Mouse (Mus musculus): ENCODE data around the gene Mrps12. TPM values are rescaled to one million over a fixed set of nuclear protein-coding genes. Genes with fewer than 3 reads are reported as not detected.

Mrps12 gene
- total and polyA plus RNA-seq, 2 experiments, result 70.3 to 98.0 TPM

- H3K4me3 ChIP-seq (ENCODE audit: insufficient read depth, low read depth, low read length), result no peak overlapping the region
- H3K9ac ChIP-seq (ENCODE audit: low read depth, low read length), result no peak overlapping the region
- peaks cover 7% of the 10 kb centered on the region; the same call in 1 of the 2 replicates for H3K79me2 ChIP-seq (ENCODE audit: control insufficient read depth, insufficient read depth, low read length)
- H3K27ac ChIP-seq (replicated peaks; ENCODE audit: insufficient read depth, low read depth, low read length), result no peak overlapping the region
- TF ChIP-seq POLR2A (IDR thresholded peaks at IDR 0.05; ENCODE audit: extremely low read depth, insufficient read depth, low read length) (no peak), CTCF (IDR thresholded peaks at IDR 0.05; ENCODE audit: low read depth, low read length) (no peak)
- 0 out of 2 replicates have a peak, but pooled peaks cover 3% of the 10 kb centered on the region for H3K36me3 ChIP-seq (ENCODE audit: control insufficient read depth, insufficient read depth, low read length)
- H3K4me1 ChIP-seq (ENCODE audit: control insufficient read depth, insufficient read depth, low read length), result peaks cover 8% of the 10 kb centered on the region
- no peaks in the 10 kb centered on the region for H3K27me3 ChIP-seq (ENCODE audit: control insufficient read depth, insufficient read depth, low read length)
- WGBS, result 94% methylated on average over 12 of the region's 12 CpGs
- no peak for DNase-seq (ENCODE audit: extremely low read depth, low read depth, low spot score)
These were observed 32.5 kb upstream of the Mrps12 start for GRCm38 (mm10) chr7:28774164-28774563.

DNA sequence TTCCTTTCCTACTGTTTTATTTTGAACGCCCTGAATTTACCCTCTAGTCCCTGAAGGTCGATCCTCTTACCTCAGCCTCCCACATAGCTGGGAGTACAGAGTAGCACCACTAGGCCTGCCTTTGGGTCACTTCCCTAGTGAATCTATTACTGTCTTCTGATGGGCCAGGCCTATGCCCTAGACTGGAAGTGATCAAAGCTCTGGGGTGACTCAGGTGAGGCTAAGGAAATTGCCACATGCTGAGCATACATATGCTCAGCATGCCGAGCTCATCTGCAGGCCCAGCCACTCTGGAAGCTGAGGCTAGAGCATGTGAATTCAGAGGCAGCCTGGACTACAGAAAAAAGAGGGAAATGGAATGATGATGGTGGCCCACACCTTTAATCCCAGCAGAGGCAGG is 31.5 kb upstream of the Mrps12 start:
- Histone ChIP-seq H3K9ac (ENCODE audit: low read depth, low read length) (no peak overlapping the region), H3K27ac (replicated peaks; ENCODE audit: insufficient read depth, low read depth, low read length) (no peak overlapping the region), H3K36me3 (ENCODE audit: control insufficient read depth, insufficient read depth, low read length) (0 out of 2 replicates have a peak, but pooled peaks cover 3% of the 10 kb centered on the region), H3K4me3 (ENCODE audit: insufficient read depth, low read depth, low read length) (no peak overlapping the region), H3K27me3 (ENCODE audit: control insufficient read depth, insufficient read depth, low read length) (no peaks in the 10 kb centered on the region), H3K79me2 (ENCODE audit: control insufficient read depth, insufficient read depth, low read length) (peaks cover 7% of the 10 kb centered on the region; the same call in 1 of the 2 replicates), H3K4me1 (ENCODE audit: control insufficient read depth, insufficient read depth, low read length) (peaks cover 5% of the 10 kb centered on the region; the same call in 1 of the 2 replicates)
- WGBS, result 85% methylated on average over 3 of the region's 3 CpGs
- TF ChIP-seq CTCF (IDR thresholded peaks at IDR 0.05; ENCODE audit: low read depth, low read length), result no peak
- TF ChIP-seq POLR2A (IDR thresholded peaks at IDR 0.05; ENCODE audit: extremely low read depth, insufficient read depth, low read length), result no peak
- DNase-seq (ENCODE audit: extremely low read depth, low read depth, low spot score), result no peak

- no peak for DNase-seq (ENCODE audit: extremely low read depth, low read depth, low spot score)
- Histone ChIP-seq H3K36me3 (ENCODE audit: control insufficient read depth, insufficient read depth, low read length) (0 out of 2 replicates have a peak, but pooled peaks cover 3% of the 10 kb centered on the region), H3K79me2 (ENCODE audit: control insufficient read depth, insufficient read depth, low read length) (peaks cover 18% of the 10 kb centered on the region; the same call in 1 of the 2 replicates), H3K4me3 (ENCODE audit: insufficient read depth, low read depth, low read length) (no peak overlapping the region), H3K9ac (ENCODE audit: low read depth, low read length) (no peak overlapping the region), H3K27ac (replicated peaks; ENCODE audit: insufficient read depth, low read depth, low read length) (no peak overlapping the region), H3K4me1 (ENCODE audit: control insufficient read depth, insufficient read depth, low read length) (peaks cover 10% of the 10 kb centered on the region), H3K27me3 (ENCODE audit: control insufficient read depth, insufficient read depth, low read length) (no peaks in the 10 kb centered on the region)
- 89% methylated on average over 11 of the region's 11 CpGs for WGBS
- TF ChIP-seq POLR2A (IDR thresholded peaks at IDR 0.05; ENCODE audit: extremely low read depth, insufficient read depth, low read length) (no peak), CTCF (IDR thresholded peaks at IDR 0.05; ENCODE audit: low read depth, low read length) (no peak)
These were observed 30.2 kb upstream of the Mrps12 start for GRCm38 (mm10) chr7:28771867-28772266.

DNA sequence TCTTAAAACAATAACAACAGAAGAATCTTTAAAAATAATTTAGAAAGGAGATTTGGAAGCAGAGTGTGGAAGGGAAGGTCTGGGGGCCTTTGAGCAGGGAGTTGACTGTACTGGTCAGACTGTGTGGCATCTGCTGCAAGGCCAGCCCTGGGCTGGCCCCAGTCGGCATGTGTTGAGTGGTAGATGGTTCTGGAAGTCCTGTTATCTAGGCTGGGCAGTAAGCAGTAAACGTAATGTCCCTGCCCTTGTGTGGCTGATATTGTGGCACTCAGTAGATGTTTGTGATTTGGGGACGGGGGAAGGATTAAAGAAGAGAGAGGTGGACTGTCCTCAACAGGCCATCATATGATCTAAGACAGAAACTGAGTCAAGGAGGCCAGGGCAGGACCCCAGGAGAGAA is 28.7 kb upstream of the Mrps12 start:
- H3K36me3 ChIP-seq (ENCODE audit: control insufficient read depth, insufficient read depth, low read length), result 0 out of 2 replicates have a peak, but pooled peaks cover 3% of the 10 kb centered on the region
- H3K27me3 ChIP-seq (ENCODE audit: control insufficient read depth, insufficient read depth, low read length), result no peaks in the 10 kb centered on the region
- H3K4me1 ChIP-seq (ENCODE audit: control insufficient read depth, insufficient read depth, low read length), result peaks cover 9% of the 10 kb centered on the region
- no peak overlapping the region for H3K4me3 ChIP-seq (ENCODE audit: insufficient read depth, low read depth, low read length)
- H3K79me2 ChIP-seq (ENCODE audit: control insufficient read depth, insufficient read depth, low read length), result peaks cover 30% of the 10 kb centered on the region; the same call in 1 of the 2 replicates
- DNase-seq (ENCODE audit: extremely low read depth, low read depth, low spot score), result no peak
- no peak for TF ChIP-seq POLR2A (IDR thresholded peaks at IDR 0.05; ENCODE audit: extremely low read depth, insufficient read depth, low read length)
- TF ChIP-seq CTCF (IDR thresholded peaks at IDR 0.05; ENCODE audit: low read depth, low read length), result no peak
- WGBS, result 89% methylated on average over 3 of the region's 3 CpGs
- no peak overlapping the region for H3K9ac ChIP-seq (ENCODE audit: low read depth, low read length)
- no peak overlapping the region for H3K27ac ChIP-seq (replicated peaks; ENCODE audit: insufficient read depth, low read depth, low read length)

GRCm38 (mm10) chr7:28769414-28769958 is 27.9 kb upstream of the Mrps12 start:
- Histone ChIP-seq H3K4me1 (ENCODE audit: control insufficient read depth, insufficient read depth, low read length) (peaks cover 11% of the 10 kb centered on the region), H3K36me3 (ENCODE audit: control insufficient read depth, insufficient read depth, low read length) (0 out of 2 replicates have a peak, but pooled peaks cover 3% of the 10 kb centered on the region), H3K9ac (ENCODE audit: low read depth, low read length) (no peak overlapping the region), H3K79me2 (ENCODE audit: control insufficient read depth, insufficient read depth, low read length) (peaks cover 35% of the 10 kb centered on the region; the same call in 1 of the 2 replicates), H3K27ac (replicated peaks; ENCODE audit: insufficient read depth, low read depth, low read length) (no peak overlapping the region), H3K4me3 (ENCODE audit: insufficient read depth, low read depth, low read length) (no peak overlapping the region), H3K27me3 (ENCODE audit: control insufficient read depth, insufficient read depth, low read length) (no peaks in the 10 kb centered on the region)
- DNase-seq (ENCODE audit: extremely low read depth, low read depth, low spot score), result no peak
- no peak for TF ChIP-seq POLR2A (IDR thresholded peaks at IDR 0.05; ENCODE audit: extremely low read depth, insufficient read depth, low read length)
- no peak for TF ChIP-seq CTCF (IDR thresholded peaks at IDR 0.05; ENCODE audit: low read depth, low read length)
- 95% methylated on average over 9 of the region's 9 CpGs for WGBS

DNA sequence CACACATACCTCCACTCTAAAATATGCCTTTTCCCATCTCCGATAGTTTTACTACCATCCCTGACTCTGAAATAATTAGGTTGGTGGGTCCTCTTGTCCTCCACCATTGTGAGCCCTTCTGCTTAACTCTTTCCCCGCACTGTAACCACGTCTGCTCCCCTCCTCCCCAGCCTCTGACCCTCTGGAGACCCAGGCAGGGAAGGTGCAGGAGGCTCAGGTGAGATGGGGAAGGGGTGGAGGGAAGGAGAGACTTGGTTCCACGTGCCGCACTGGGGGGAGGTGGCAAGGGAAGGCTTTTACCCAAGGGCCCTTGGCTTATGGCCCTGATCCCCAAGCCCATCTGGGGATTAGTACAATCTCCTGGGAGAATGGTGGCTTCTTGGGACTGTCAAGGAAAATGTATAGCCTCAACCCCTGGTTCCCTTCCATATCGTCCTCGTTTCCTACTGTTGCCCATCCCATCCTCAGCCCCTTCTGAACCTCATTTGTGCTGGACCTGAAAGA is 25.9 kb upstream of the Mrps12 start, which contains the start of gene Nfkbib:
TSS of gene Nfkbib (minus strand) at position 51 of the 504 bp plus-strand sequence.
- H3K9ac ChIP-seq (ENCODE audit: low read depth, low read length), result peak within 1 kb of the TSS; percentile 73
- H3K79me2 ChIP-seq (ENCODE audit: control insufficient read depth, insufficient read depth, low read length), result peaks cover 35% of the 10 kb centered on the region; the same call in 1 of the 2 replicates
- DNase-seq (ENCODE audit: extremely low read depth, low read depth, low spot score), result no peak
- H3K27me3 ChIP-seq (ENCODE audit: control insufficient read depth, insufficient read depth, low read length), result no peaks in the 10 kb centered on the region
- WGBS, result 78% methylated on average over 7 of the region's 7 CpGs
- H3K4me1 ChIP-seq (ENCODE audit: control insufficient read depth, insufficient read depth, low read length), result peaks cover 11% of the 10 kb centered on the region
- TF ChIP-seq CTCF (IDR thresholded peaks at IDR 0.05; ENCODE audit: low read depth, low read length) (no peak), POLR2A (IDR thresholded peaks at IDR 0.05; ENCODE audit: extremely low read depth, insufficient read depth, low read length) (no peak)
- H3K4me3 ChIP-seq (ENCODE audit: insufficient read depth, low read depth, low read length), result peak within 1 kb of the TSS; percentile 99
- H3K36me3 ChIP-seq (ENCODE audit: control insufficient read depth, insufficient read depth, low read length), result no peaks in the 10 kb centered on the region
- H3K27ac ChIP-seq (replicated peaks; ENCODE audit: insufficient read depth, low read depth, low read length), result no peak within 1 kb of the TSS; the same call in 1 of the 2 replicates

Measured in liver, adult 2 months (tissue).